Mouse (Mus musculus): ENCODE data around the gene Aoc3.

- no peak for TF ChIP-seq CTCF (IDR thresholded peaks at IDR 0.05; ENCODE audit: low read depth)
- no peak for TF ChIP-seq EP300 (optimal IDR thresholded peaks at IDR 0.05)
These were observed 51.4 kb downstream of the Aoc3 start for GRCm38 (mm10) chr11:101381817-101382216.
